Mouse (Mus musculus) midbrain, embryonic 14.5 days (tissue): ENCODE measurements around the gene Gm13040. TPM values are rescaled to one million over a fixed set of nuclear protein-coding genes. Genes with fewer than 3 reads are reported as not detected.
"Not testable (repeated sequence)": the region's sequence is repeated elsewhere in the genome, so short reads cannot be mapped to it uniquely, and the experiment has no call there.

Experiments
- ATAC-seq: fragments of 200-750 bp; cut with Nextera tagmentation; 2 replicates; pipeline ENCODE4 v1.8.0; 2017; ENCODE audit warnings: moderate number of reproducible peaks, moderate library complexity; ENCODE audit not compliant: low FRiP score, low TSS enrichment
- DNase-seq: peaks from one replicate; pipeline ENCODE4 v3.0.0-alpha.2; 2015
- H3K27ac ChIP-seq: fragments of 300-500 bp; sonication (generic); replicated peaks from 2 replicates; pipeline ENCODE4 v1.5.1; 2014; ENCODE audit warnings: mild to moderate bottlenecking, low read depth, low read length, moderate library complexity
- H3K27me3 ChIP-seq: fragments of 300-500 bp; sonication (generic); 2 replicates; pipeline ENCODE4 v1.6.1; 2014; ENCODE audit warnings: low read length, control low read depth, mixed read lengths; ENCODE audit not compliant: control insufficient read depth, insufficient read depth
- H3K36me3 ChIP-seq: fragments of 300-500 bp; sonication (generic); 2 replicates; pipeline ENCODE4 v1.6.1; 2014; ENCODE audit warnings: low read length, control low read depth; ENCODE audit not compliant: control insufficient read depth, insufficient read depth
- H3K4me1 ChIP-seq: fragments of 300-500 bp; sonication (generic); 2 replicates; pipeline ENCODE4 v1.6.1; 2014; ENCODE audit warnings: mild to moderate bottlenecking, antibody characterized with exemption, low read length, control low read depth; ENCODE audit not compliant: control insufficient read depth, insufficient read depth
- H3K4me2 ChIP-seq: fragments of 300-500 bp; sonication (generic); 2 replicates; pipeline ENCODE4 v1.6.1; 2014; ENCODE audit warnings: mild to moderate bottlenecking, low read length, moderate library complexity
- H3K4me3 ChIP-seq: fragments of 300-500 bp; sonication (generic); replicated peaks from 2 replicates; pipeline ENCODE4 v1.5.1; 2014; ENCODE audit warnings: low read depth, low read length
- H3K9ac ChIP-seq: fragments of 300-500 bp; sonication (generic); replicated peaks from 2 replicates; pipeline ENCODE4 v1.6.1; 2014; ENCODE audit warnings: mild to moderate bottlenecking, low read length, moderate library complexity
- H3K9me3 ChIP-seq: fragments of 300-500 bp; sonication (generic); 2 replicates; pipeline ENCODE4 v1.6.1; 2016; ENCODE audit warnings: low read length, control low read depth, mixed read lengths; ENCODE audit not compliant: control insufficient read depth
- WGBS: fragments of 180-500 bp; shearing (Covaris S2); extraction: QIAGEN DNeasy Blood & Tissue Kit; methylation state at CpG from one replicate; pipeline ENCODE4 v1.1.7; 2014; 5-methylcytosine and 5-hydroxymethylcytosine counted together
- polyA plus RNA-seq: library from polyadenylated mRNA; unstranded; fragments of >200 nt; fragmentation: Nextera tagmentation; extraction: Ambion mirVana; gene quantifications from 2 replicates; pipeline ENCODE4 v1.2.1, GENCODE M21; 2014

Gm13040 gene
- polyA plus RNA-seq: not detected in 2 replicates

DNA sequence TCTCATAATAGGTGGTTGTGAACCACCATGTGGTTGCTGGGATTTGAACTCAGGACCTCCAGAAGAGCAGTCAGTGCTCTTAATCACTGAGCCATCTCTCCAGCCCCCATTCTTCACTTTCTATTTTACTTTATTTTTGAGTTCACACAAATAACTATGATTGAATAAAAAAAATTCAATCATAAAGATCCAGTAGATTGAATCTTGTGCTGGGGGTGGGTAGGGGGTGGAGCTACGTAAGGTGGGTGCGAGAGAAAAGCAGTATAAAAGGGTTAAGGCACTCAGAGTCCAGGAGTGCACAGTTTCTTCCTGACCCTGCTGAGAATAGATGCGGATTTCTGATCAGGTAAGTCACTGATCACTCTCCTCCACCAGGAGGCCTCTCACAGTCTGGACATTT lies at the start of gene Gm13040:
TSS of gene Gm13040 (plus strand) at position 301 of the 400 bp plus-strand sequence.
- H3K4me2 ChIP-seq, H3K9me3 ChIP-seq, H3K27me3 ChIP-seq, DNase-seq, H3K4me1 ChIP-seq, H3K4me3 ChIP-seq, H3K36me3 ChIP-seq, H3K27ac ChIP-seq, ATAC-seq, H3K9ac ChIP-seq: not testable (repeated sequence)
- no CpG with 5 or more reads among the region's 3 CpGs for WGBS

DNA sequence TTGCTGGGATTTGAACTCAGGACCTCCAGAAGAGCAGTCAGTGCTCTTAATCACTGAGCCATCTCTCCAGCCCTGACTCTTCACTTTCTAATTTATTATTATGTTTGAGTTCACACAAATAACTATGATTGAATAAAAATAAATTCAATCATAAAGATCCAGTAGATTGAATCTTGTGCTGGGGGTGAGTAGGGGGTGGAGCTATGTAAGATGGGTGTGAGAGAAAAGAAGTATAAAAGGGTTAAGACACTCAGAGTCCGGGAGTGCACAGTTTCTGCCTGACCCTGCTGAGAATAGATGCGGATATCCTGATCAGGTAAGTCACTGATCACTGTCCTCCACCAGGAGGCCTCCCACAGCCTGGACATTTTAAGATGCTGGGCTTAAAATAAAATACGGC lies 24.7 kb upstream of the Gm13040 start, which contains the start of gene Gm13043:
TSS of gene Gm13043 (plus strand) at position 301 of the 400 bp plus-strand sequence.
- H3K27me3 ChIP-seq: no peaks in the 10 kb centered on the region
- no peak within 1 kb of the TSS for H3K9ac ChIP-seq
- WGBS: 84% methylated on average over 3 of the region's 3 CpGs
- ATAC-seq: no peak
- H3K27ac ChIP-seq: no peak within 1 kb of the TSS
- DNase-seq: no peak
- H3K9me3 ChIP-seq: no peaks in the 10 kb centered on the region
- no peak within 1 kb of the TSS for H3K4me3 ChIP-seq
- H3K36me3 ChIP-seq: no peaks in the 10 kb centered on the region
- no peak within 1 kb of the TSS for H3K4me2 ChIP-seq
- no peaks in the 10 kb centered on the region for H3K4me1 ChIP-seq

DNA sequence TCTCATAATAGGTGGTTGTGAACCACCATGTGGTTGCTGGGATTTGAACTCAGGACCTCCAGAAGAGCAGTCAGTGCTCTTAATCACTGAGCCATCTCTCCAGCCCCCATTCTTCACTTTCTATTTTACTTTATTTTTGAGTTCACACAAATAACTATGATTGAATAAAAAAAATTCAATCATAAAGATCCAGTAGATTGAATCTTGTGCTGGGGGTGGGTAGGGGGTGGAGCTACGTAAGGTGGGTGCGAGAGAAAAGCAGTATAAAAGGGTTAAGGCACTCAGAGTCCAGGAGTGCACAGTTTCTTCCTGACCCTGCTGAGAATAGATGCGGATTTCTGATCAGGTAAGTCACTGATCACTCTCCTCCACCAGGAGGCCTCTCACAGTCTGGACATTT lies 15.6 kb downstream of the Gm13040 start, which contains the start of the genes BC080695 and Gm13057:
TSS of gene BC080695 (plus strand) at position 301 of the 400 bp plus-strand sequence.
TSS of gene Gm13057 (plus strand) at position 310 of the 400 bp plus-strand sequence.
- H3K9me3 ChIP-seq, H3K36me3 ChIP-seq, ATAC-seq, H3K4me2 ChIP-seq, DNase-seq, H3K4me3 ChIP-seq, H3K27ac ChIP-seq, H3K9ac ChIP-seq, H3K27me3 ChIP-seq, H3K4me1 ChIP-seq: not testable (repeated sequence)
- WGBS: no CpG with 5 or more reads among the region's 3 CpGs

Other genes starting within 250 kb of the Gm13040 start
- 41.4 and 61.2 TPM in 2 replicates for gene Pdpn, start 236.4 kb upstream of the Gm13040 start, polyA plus RNA-seq
- gene Lrrc38, start 186.2 kb upstream of the Gm13040 start, polyA plus RNA-seq: 0.21 and 0.39 TPM in 2 replicates
- not detected in 2 replicates for gene Pramel1, start 141.5 kb upstream of the Gm13040 start, polyA plus RNA-seq
- gene Pramef8, start 123.5 kb upstream of the Gm13040 start, polyA plus RNA-seq: 14.2 and 22.4 TPM in 2 replicates
- not detected in 2 replicates for gene Oog4, start 85.6 kb upstream of the Gm13040 start, polyA plus RNA-seq
- not detected in 2 replicates for gene Gm13043, start 24.6 kb upstream of the Gm13040 start, polyA plus RNA-seq
- not detected in 2 replicates for gene BC080695, start 15.7 kb downstream of the Gm13040 start, polyA plus RNA-seq
- gene Gm13057, start 15.8 kb downstream of the Gm13040 start, polyA plus RNA-seq: not detected in 2 replicates
- not detected in 2 replicates for gene Gm13083, start 79.0 kb downstream of the Gm13040 start, polyA plus RNA-seq
- not detected in 2 replicates for gene Gm13088, start 121.3 kb downstream of the Gm13040 start, polyA plus RNA-seq
- not detected in 2 replicates for gene Gm13089, start 166.8 kb downstream of the Gm13040 start, polyA plus RNA-seq
- gene Gm13078, start 183.5 kb downstream of the Gm13040 start, polyA plus RNA-seq: not detected in 2 replicates